Mouse (Mus musculus) embryonic fibroblast, embryonic 13.5 days (primary cell): Measurements from ENCODE around the gene Rtbdn.

ENCODE experiments used
- CTCF ChIP-seq: IDR thresholded peaks from 2 replicates; pipeline ENCODE4 v1.5.1; 2011; ENCODE audit warnings: mild to moderate bottlenecking, control low read depth, low read length, moderate library complexity, borderline replicate concordance; ENCODE audit not compliant: insufficient read depth
- POLR2A ChIP-seq: IDR thresholded peaks from 2 replicates; pipeline ENCODE4 v1.6.1; 2011; ENCODE audit warnings: low read depth, mild to moderate bottlenecking, control low read depth, low read length, moderate library complexity

GRCm38 (mm10) chr8:84943699-84944098 is 3.1 kb upstream of the Rtbdn start:
- TF ChIP-seq CTCF (no peak), POLR2A (no peak)
